Mouse (Mus musculus) ES-Bruce4 (cell line): ENCODE results near the gene Gm11437.

Experiments
- CTCF ChIP-seq: IDR thresholded peaks from one replicate; pipeline ENCODE4 v1.8.1; 2011; ENCODE audit warnings: low read depth, low read length
- EP300 ChIP-seq: IDR thresholded peaks from 2 replicates; pipeline ENCODE4 v1.6.1; 2011; ENCODE audit warnings: low read depth, low read length; ENCODE audit not compliant: insufficient read depth
- POLR2A ChIP-seq: IDR thresholded peaks from one replicate; pipeline ENCODE4 v1.8.1; 2011; ENCODE audit warnings: low read length; ENCODE audit not compliant: insufficient read depth

DNA sequence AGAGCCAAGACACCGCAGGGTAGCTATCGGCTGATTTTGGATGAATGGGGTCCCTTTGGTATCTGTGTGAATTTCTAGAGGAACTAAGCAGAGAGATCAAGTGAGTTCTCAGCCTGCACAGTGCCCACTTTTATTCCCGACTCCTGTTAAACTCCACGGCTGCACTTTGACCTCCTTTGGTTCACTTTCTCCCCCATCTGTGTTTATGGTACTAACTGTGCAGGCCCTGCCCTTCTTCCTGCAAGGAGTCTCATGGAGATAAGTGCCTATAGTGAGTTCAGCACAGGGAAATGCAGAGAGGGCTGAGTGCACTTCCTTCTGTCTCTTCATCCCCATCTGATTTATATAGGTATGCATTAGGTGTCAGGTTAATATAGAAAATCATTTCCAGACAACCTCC lies 2.7 kb downstream of the Gm11437 start:
- TF ChIP-seq EP300 (no peak), CTCF (no peak), POLR2A (no peak)
